Mouse (Mus musculus) kidney, adult 2 months (tissue): ENCODE measurements around the gene Ctsz. TPM values are rescaled to one million over a fixed set of nuclear protein-coding genes. Genes with fewer than 3 reads are reported as not detected.

Experiments
- DNase-seq: peaks from one replicate; pipeline ENCODE4 v3.0.0; 2021
- H3K27ac ChIP-seq: fragments of 200-500 bp; 2 replicates; pipeline ENCODE4 v1.5.1; 2012; ENCODE audit warnings: low read depth, low read length, control low read depth, inconsistent platforms; ENCODE audit not compliant: insufficient read depth
- H3K27me3 ChIP-seq: fragments of 200-500 bp; replicated peaks from 2 replicates; pipeline ENCODE4 v1.6.1; 2012; ENCODE audit warnings: mild to moderate bottlenecking, moderate library complexity, low read length, inconsistent platforms; ENCODE audit not compliant: control insufficient read depth, insufficient read depth
- H3K36me3 ChIP-seq: fragments of 200-500 bp; 2 replicates; pipeline ENCODE4 v1.6.1; 2012; ENCODE audit warnings: mild to moderate bottlenecking, moderate library complexity, low read length, inconsistent platforms; ENCODE audit not compliant: control insufficient read depth, insufficient read depth
- H3K4me1 ChIP-seq: fragments of 200-500 bp; 2 replicates; pipeline ENCODE4 v1.6.1; 2011; ENCODE audit warnings: low read length; ENCODE audit not compliant: control insufficient read depth, insufficient read depth
- H3K4me3 ChIP-seq: fragments of 200-500 bp; 2 replicates; pipeline ENCODE4 v1.5.1; 2011; ENCODE audit warnings: mild to moderate bottlenecking, low read depth, low read length, control low read depth; ENCODE audit not compliant: insufficient read depth
- CTCF ChIP-seq: fragments of 200-500 bp; conservative IDR thresholded peaks from 2 replicates; pipeline ENCODE4 v1.5.1; 2011; ENCODE audit warnings: low read depth, mild to moderate bottlenecking, control low read depth, low read length, moderate library complexity, mixed read lengths; ENCODE audit not compliant: insufficient read depth, insufficient read length
- POLR2A ChIP-seq: fragments of 200-500 bp; IDR thresholded peaks from one replicate; pipeline ENCODE4 v1.6.1; 2011; ENCODE audit warnings: low read depth, low read length, control low read depth
- WGBS: fragments of 180-500 bp; shearing (Covaris S2); methylation state at CpG from one replicate; pipeline ENCODE4 v1.1.7; 2018; 5-methylcytosine and 5-hydroxymethylcytosine counted together
- polyA plus RNA-seq: library from polyadenylated mRNA; depleted of rRNA; stranded (reverse); fragments of >200 nt; gene quantifications from 2 replicates; pipeline ENCODE4 v1.2.3, GENCODE M21; 2012; rRNA removed

Ctsz gene
- polyA plus RNA-seq, 1 experiment = 268 TPM

DNA sequence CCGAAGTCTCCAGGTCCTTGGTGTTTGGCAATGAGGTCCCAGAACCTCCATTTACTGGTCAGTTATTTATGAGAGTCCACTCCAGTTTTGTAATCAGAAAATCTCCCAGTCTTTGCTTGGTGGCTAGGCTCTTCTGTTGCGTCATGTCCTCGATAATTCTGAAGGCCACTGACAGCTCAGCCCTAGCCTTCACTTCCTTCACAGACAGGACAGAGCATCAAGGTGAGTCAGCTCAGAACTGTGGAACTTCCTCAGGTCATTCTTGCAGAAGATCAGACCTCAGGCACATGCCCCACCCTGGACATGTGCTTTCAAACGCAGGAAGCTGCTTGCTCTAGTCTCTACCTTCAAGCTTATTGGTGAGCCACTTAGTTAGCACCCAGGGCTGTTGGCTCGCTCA is 45.5 kb downstream of the Ctsz start:
- Histone ChIP-seq H3K4me1 (no peaks in the 10 kb centered on the region), H3K4me3 (no peak overlapping the region), H3K27ac (no peak overlapping the region), H3K36me3 (no peaks in the 10 kb centered on the region), H3K27me3 (no peaks in the 10 kb centered on the region)
- DNase-seq = no peak
- 79% methylated on average over 5 of the region's 5 CpGs for WGBS
- TF ChIP-seq POLR2A (no peak), CTCF (no peak)

DNA sequence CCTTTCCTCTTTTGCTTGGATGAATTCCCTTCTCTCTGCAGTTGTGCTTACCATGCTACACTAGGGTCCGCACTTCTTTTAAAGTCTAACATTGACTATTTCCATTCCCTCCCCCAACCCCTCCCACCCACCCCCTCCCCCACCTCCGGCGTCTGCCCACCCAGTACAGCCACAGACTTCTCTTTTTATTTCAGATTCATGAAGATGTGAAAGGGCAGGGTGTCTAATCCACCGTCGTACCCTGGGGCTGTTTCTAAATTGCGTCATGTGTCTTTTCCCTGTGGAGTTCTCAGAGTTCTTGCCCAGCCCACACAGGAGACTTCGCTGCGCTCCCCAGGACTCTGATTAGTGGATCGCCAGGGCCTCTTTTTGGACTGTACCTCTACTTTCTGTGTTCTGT is 46.3 kb downstream of the Ctsz start:
- no peaks in the 10 kb centered on the region for H3K36me3 ChIP-seq

DNA sequence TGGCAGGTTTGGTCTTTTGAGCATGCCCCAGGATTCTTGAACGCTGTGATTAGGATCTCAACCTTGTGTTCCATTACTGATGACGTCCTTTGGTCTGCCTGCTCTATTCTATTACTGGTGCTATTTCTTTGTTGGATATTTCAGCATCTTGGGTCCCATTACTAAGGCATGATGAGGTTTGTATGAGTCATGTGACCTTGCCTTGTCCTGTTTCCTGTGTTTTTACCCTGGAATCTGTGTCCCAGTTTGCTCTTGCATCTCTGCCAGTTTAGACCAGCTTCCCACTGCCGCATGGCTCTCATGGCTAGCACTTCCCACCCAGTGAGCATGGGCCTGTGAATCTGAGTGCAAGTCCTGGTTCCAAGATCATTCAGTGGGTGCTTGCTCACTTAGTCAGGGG is 46.9 kb downstream of the Ctsz start:
- whole genome bisulfite sequencing = 91% methylated on average over 3 of the region's 3 CpGs
- Histone ChIP-seq H3K36me3 (no peaks in the 10 kb centered on the region), H3K4me1 (no peaks in the 10 kb centered on the region), H3K27ac (no peak overlapping the region), H3K27me3 (no peaks in the 10 kb centered on the region), H3K4me3 (no peak overlapping the region)
- no peak for TF ChIP-seq POLR2A
- no peak for TF ChIP-seq CTCF
- no peak for DNase-seq

More for the DNA sequence above, 46.3 kb downstream of the Ctsz start:
- H3K4me1 ChIP-seq = no peaks in the 10 kb centered on the region
- WGBS = 78% methylated on average over 9 of the region's 9 CpGs
- H3K27ac ChIP-seq = no peak overlapping the region
- no peak for DNase-seq
- H3K27me3 ChIP-seq = no peaks in the 10 kb centered on the region
- no peak overlapping the region for H3K4me3 ChIP-seq
- TF ChIP-seq POLR2A (no peak), CTCF (no peak)

DNA sequence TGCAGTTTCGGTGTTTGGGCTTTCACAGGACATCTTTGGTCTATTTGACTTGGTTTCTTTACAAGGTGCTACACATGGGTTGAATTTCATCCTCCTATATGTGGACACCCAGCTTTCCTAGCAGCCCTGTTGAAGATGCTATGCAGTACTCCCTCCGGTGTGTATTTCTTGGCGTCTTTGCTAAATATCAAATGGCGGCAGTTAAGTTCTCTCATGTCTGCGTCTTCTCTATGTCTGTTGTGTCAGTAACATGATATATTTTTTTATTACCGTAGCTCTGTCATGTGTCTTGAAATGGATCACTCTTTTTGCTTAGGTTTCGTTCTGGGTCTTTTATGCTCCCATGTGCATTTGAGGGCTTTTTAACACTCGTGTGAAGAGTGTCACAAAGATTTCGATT is 57.8 kb downstream of the Ctsz start:
- Histone ChIP-seq H3K4me3 (no peak overlapping the region), H3K36me3 (no peaks in the 10 kb centered on the region), H3K27me3 (no peaks in the 10 kb centered on the region), H3K27ac (no peak overlapping the region), H3K4me1 (no peaks in the 10 kb centered on the region)
- TF ChIP-seq POLR2A (no peak), CTCF (no peak)
- WGBS = 37% methylated on average over 9 of the region's 9 CpGs
- no peak for DNase-seq

Other genes with a start within 250 kb of the Ctsz start
- gene Gnas, start 154.7 kb downstream of the Ctsz start, polyA plus RNA-seq = 872 and 1,035 TPM in 2 replicates
- not detected in 2 replicates for gene Gm20721, start 92.3 kb downstream of the Ctsz start, polyA plus RNA-seq
- gene Nelfcd, start 23.2 kb downstream of the Ctsz start, polyA plus RNA-seq = 45.4 and 48.1 TPM in 2 replicates
- 0.34 and 0.61 TPM in 2 replicates for gene Tubb1, start 11.7 kb upstream of the Ctsz start, polyA plus RNA-seq
- gene Atp5e, start 25.1 kb upstream of the Ctsz start, polyA plus RNA-seq = 806 and 1,071 TPM in 2 replicates
- 39.9 and 48.1 TPM in 2 replicates for gene Prelid3b, start 34.0 kb upstream of the Ctsz start, polyA plus RNA-seq
- gene Zfp831, start 204.5 kb upstream of the Ctsz start, polyA plus RNA-seq = 0.03 and 0.34 TPM in 2 replicates